Comparison of ENCODE assay signal across 24 mouse cellular contexts in the genomic region with DNA sequence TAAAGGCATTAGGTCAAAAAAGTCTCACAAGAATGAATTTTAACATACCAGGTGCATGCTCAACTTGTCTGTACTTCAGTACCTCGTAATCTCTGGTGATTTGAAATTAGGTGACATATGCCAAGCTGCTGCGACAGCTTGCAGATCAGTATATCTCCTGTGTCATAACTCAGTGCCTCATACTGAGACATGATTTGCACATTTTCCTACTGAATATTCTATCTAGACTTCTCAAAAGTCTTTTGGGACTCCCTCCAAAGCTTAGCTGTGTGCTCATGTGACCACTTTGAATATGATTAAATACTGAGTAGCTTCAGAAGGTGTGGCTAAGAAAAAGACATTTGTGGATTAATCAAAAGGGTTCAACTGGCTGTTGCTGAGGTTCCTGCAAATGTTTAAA.
"Had no signal": no experiment of that assay in that cellular context is flagged by ENCODE, and none has a peak within 500 bp of the region (broad histone marks: within the 10 kb centered on the region; RNA-seq: fewer than 3 reads in every experiment).

No protein-coding gene starts in this region.

- H3K9ac ChIP-seq: kidney, embryonic 15.5 days; limb, embryonic 13.5 days; liver, embryonic 12.5 days; liver, embryonic 15.5 days; lung, embryonic 15.5 days; neural tube, embryonic 12.5 days; neural tube, embryonic 15.5 days; stomach, embryonic 15.5 days had no signal

- H3K4me3 ChIP-seq: kidney, embryonic 15.5 days; limb, embryonic 10.5 days; limb, embryonic 13.5 days; liver, embryonic 12.5 days; liver, embryonic 15.5 days; lung, embryonic 15.5 days; megakaryocyte, embryonic 14.5 days; midbrain, embryonic 10.5 days; neural tube, embryonic 12.5 days; neural tube, embryonic 15.5 days; stomach, embryonic 15.5 days had no signal

- H3K27me3 ChIP-seq: kidney, embryonic 15.5 days; liver, embryonic 12.5 days; liver, embryonic 15.5 days; lung, embryonic 15.5 days; megakaryocyte, embryonic 14.5 days; neural tube, embryonic 12.5 days; neural tube, embryonic 15.5 days; stomach, embryonic 15.5 days had no signal

- H3K36me3 ChIP-seq: kidney, embryonic 15.5 days; limb, embryonic 10.5 days; limb, embryonic 13.5 days; liver, embryonic 12.5 days; liver, embryonic 15.5 days; lung, embryonic 15.5 days; midbrain, embryonic 10.5 days; neural tube, embryonic 12.5 days; neural tube, embryonic 15.5 days; stomach, embryonic 15.5 days had no signal

- H3K4me1 ChIP-seq: kidney, embryonic 15.5 days; liver, embryonic 12.5 days; liver, embryonic 15.5 days; lung, embryonic 15.5 days; megakaryocyte, embryonic 14.5 days; midbrain, embryonic 10.5 days; neural tube, embryonic 12.5 days; neural tube, embryonic 15.5 days; stomach, embryonic 15.5 days had no signal

- DNase-seq: kidney, postnatal 10 days; kidney, postnatal 36 days; liver; lung, adult 18-20 months; lung, postnatal 10 days; lung, postnatal 36 days; midbrain, embryonic 14.5 days; right cerebral cortex, adult 18-20 months; right cerebral cortex, postnatal 14 days; right cerebral cortex, postnatal 4 days; spleen, adult 18-20 months; thymus, adult 18-20 months; thymus, postnatal 36 days had no signal

- H3K4me2 ChIP-seq: kidney, embryonic 15.5 days; limb, embryonic 13.5 days; liver, embryonic 12.5 days; liver, embryonic 15.5 days; lung, embryonic 15.5 days; neural tube, embryonic 12.5 days; neural tube, embryonic 15.5 days; stomach, embryonic 15.5 days had no signal

- H3K9me3 ChIP-seq: kidney, embryonic 15.5 days; limb, embryonic 10.5 days; limb, embryonic 13.5 days; liver, embryonic 12.5 days; liver, embryonic 15.5 days; lung, embryonic 15.5 days; midbrain, embryonic 10.5 days; neural tube, embryonic 12.5 days; neural tube, embryonic 15.5 days; stomach, embryonic 15.5 days had no signal

- H3K27ac ChIP-seq: kidney, embryonic 15.5 days; limb, embryonic 10.5 days; limb, embryonic 13.5 days; liver, embryonic 12.5 days; liver, embryonic 15.5 days; lung, embryonic 15.5 days; midbrain, embryonic 10.5 days; neural tube, embryonic 12.5 days; neural tube, embryonic 15.5 days; stomach, embryonic 15.5 days had no signal

- ATAC-seq: liver, embryonic 12.5 days had no signal
